Mouse (Mus musculus) lung, adult 2 months (tissue): ENCODE measurements around the gene Cog6.

Experiments
- CTCF ChIP-seq: fragments of 200-500 bp; IDR thresholded peaks from 2 replicates; pipeline ENCODE4 v1.5.1; 2011; ENCODE audit warnings: mild to moderate bottlenecking, low read length, control low read depth; ENCODE audit not compliant: insufficient read depth
- POLR2A ChIP-seq: fragments of 200-500 bp; IDR thresholded peaks from 2 replicates; pipeline ENCODE4 v1.6.1; 2011; ENCODE audit warnings: low read depth, mild to moderate bottlenecking, control low read depth, low read length, borderline replicate concordance; ENCODE audit errors: extremely low read depth

- TF ChIP-seq POLR2A (no peak), CTCF (no peak)
These were observed 9.6 kb downstream of the Cog6 start for GRCm38 (mm10) chr3:53007411-53007810.
